Mouse (Mus musculus) liver, embryonic 14.5 days (tissue): Measurements from ENCODE around the gene Ormdl3.

Source experiments
- CTCF ChIP-seq: IDR thresholded peaks from 2 replicates; pipeline ENCODE4 v1.5.1; 2016; ENCODE audit warnings: antibody characterized with exemption, low read depth, control low read depth
- EP300 ChIP-seq: IDR thresholded peaks from 2 replicates; pipeline ENCODE4 v1.6.1; 2016; ENCODE audit warnings: antibody characterized with exemption, low read depth

- TF ChIP-seq CTCF = no peak
- TF ChIP-seq EP300 = no peak
Observed at GRCm38 (mm10) chr11:98586087-98586891, 879 bp downstream of the Ormdl3 start.
